Mouse (Mus musculus): ENCODE measurements around the gene Lgals9.

Lgals9 gene

GRCm38 (mm10) chr11:78973381-78974150, 11.2 kb downstream of the Lgals9 start:
- peak; percentile 22 to 35 for DNase-seq

GRCm38 (mm10) chr11:78972811-78973351, 11.9 kb downstream of the Lgals9 start:
- peak; percentile 45 to 59 for DNase-seq

DNA sequence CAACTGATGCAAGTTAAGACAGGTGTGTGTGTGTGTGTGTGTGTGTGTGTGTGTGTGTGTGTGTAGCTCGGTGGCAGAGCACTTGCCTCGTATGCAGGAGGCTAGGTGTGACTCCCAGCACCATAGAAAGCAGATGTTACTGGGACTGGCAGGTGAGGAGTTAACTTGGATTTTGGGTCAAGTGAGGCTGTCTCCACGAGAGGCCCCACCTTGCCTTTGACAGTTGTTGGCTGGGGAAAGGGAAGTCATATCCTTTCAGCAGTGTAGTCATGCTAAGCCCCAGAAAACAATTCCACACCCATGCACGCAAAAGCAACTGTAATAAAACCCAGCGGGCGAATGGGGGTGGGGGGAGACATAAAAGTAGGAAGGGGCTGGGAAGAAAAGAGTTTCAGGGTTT, 12.4 kb downstream of the Lgals9 start:
- peak in 1 of 2 experiments; percentile 15 for DNase-seq

DNA sequence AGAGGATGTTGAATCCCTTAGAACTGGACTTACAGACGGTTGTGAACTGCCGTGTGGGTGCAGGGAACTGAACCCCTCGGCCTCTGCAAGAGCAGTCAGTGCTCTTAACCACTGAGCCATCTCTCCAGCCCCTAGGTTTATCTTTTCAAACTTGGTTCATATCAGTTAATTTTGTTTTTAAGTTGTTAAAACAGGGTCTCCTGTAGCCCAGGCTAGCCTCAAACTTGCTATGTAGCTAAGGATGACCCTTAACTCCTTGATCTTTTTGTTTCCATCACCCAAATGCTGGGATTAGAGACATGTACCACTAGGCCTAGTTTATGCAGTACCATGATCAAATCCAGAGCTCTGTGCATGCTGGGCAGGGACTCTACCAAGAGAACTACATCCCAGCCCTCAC, 13.0 kb downstream of the Lgals9 start:
- peak in 1 of 2 experiments; percentile 1 for DNase-seq

DNA sequence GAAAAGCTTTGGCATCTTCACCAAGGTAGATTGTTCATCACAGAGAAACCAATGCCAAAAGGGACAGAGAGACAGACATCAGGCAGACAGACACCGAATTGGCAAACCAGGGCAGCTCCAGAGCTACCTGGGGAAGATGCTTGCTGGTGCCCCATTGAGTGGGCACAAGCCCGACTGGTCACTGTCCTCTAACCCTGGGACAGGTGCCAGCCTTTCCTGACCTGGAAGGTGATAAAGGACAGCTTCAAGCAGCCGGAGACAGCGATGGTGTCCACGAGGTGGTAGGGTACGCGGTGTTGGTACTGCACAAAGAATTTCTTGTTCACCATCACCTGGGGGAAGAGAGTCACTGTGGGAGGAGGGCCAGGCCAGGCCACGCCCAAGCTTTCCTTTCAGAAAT, 13.7 kb downstream of the Lgals9 start:
- peak in 1 of 2 experiments; percentile 7 for DNase-seq

DNA sequence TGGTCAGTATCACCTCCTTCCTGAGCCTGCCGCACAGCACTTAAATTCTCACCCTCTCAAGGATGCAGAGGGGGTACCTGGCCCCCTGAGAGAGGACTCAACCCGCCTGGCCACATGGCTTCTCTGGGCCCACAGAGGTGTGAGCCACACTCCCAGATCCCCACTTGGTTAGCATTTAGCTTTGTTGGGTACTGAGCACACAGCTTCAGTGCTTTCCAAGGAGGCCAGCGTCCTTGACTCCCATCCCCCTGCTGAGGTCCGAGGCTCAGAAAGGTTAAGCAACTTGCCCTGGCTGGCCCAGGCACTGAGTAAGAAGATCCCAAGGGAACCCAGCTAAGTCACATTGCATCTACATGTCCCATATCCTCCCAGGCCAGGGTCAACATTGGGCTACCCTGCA, 16.6 kb downstream of the Lgals9 start:
- DNase-seq, result no peak

- DNase-seq, result peak; percentile 55 to 57
Observed at GRCm38 (mm10) chr11:78967371-78967770, 17.4 kb downstream of the Lgals9 start.

GRCm38 (mm10) chr11:78961221-78961620, 23.5 kb downstream of the Lgals9 start:
- no peak for DNase-seq

DNA sequence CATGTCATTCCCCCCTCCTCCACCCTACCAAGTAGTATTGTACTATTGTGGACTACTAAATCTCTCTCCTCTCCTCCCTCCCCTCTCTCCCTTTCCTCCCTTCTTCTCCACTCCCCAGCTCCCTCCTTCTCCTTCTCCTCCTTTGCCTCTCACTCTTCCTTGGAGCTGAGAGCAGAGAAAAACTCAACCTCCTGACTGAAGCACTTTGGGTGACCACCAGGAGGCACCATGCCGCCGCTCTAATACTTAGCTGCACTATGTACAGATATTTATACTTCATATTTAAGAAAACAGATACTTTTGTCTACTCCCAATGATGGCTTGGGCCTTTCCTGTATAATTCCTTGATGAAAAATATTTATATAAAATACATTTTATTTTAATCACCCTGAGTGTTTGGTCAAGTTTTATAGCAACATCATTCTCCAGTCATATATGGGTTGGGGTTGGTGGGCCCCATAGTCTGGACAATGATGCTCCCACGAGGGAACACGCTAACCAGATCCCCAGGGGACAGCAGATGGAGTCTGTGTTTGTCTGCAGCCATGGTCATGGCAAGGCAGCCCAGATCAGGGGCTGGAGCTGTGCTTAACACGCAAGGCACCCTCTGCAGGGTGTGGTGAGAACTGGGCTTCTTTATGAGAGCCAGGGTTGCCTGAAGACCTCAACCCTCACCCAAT, 24.8 kb downstream of the Lgals9 start:
- DNase-seq, result peak; percentile 48 to 52

GRCm38 (mm10) chr11:78959367-78959766, 25.4 kb downstream of the Lgals9 start:
- DNase-seq, result no peak

- peak; percentile 78 to 83 for DNase-seq
Observed at GRCm38 (mm10) chr11:78956260-78956659, 28.5 kb downstream of the Lgals9 start.

- no peak for DNase-seq
Observed at GRCm38 (mm10) chr11:78952467-78952866, 32.3 kb downstream of the Lgals9 start.

DNA sequence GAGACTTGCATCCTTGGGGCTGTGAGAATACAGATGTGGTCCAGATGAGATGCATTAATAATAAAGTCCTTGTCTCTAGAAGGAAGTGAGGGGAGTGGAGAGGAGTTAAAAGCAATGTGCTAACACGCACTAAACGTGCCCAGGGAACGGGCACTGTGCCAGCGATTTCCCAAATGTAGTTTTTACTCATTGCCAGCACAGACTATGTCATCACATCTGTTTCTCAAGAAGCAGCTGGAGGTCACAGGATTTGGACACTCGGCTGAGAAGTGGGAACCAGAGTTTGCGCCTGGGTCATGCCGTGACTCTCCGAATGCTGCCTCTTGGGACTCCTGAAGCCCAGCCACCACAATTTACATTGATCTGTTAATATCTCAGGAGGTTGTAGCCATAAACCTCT, 34.4 kb downstream of the Lgals9 start:
- no peak for DNase-seq

GRCm38 (mm10) chr11:78943083-78943482, 41.7 kb downstream of the Lgals9 start:
- DNase-seq, result no peak

GRCm38 (mm10) chr11:78935178-78935577, 49.6 kb downstream of the Lgals9 start:
- no peak for DNase-seq

DNA sequence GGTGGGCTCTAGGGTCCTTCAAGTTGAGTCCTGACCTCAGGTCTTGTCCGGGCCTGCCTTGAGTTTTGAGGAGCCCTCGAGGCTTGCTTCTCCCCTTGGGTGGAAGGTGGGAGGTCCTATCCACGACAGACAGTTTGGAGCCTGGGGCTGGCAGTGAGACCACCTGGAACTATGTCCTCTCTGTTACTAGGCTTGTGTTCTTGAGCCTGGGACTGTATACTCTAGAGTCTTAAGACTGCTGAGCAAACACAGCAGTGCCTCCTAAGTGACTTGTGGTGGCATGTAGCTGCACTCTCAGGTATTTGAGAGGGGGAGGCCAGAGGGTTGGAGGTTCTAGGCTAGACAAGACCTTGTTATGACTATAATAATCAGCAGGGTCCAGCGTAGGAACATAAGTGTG, 50.0 kb downstream of the Lgals9 start:
- no peak for DNase-seq

- DNase-seq, result no peak
Observed at GRCm38 (mm10) chr11:78934307-78934706, 50.4 kb downstream of the Lgals9 start.

GRCm38 (mm10) chr11:78929345-78929744, 55.4 kb downstream of the Lgals9 start:
- DNase-seq, result no peak

GRCm38 (mm10) chr11:78924916-78925315, 59.8 kb downstream of the Lgals9 start:
- no peak for DNase-seq

GRCm38 (mm10) chr11:78924111-78924510, 60.6 kb downstream of the Lgals9 start:
- DNase-seq, result no peak

GRCm38 (mm10) chr11:78922678-78923407, 61.9 kb downstream of the Lgals9 start:
- peak; percentile 24 to 42 for DNase-seq

DNA sequence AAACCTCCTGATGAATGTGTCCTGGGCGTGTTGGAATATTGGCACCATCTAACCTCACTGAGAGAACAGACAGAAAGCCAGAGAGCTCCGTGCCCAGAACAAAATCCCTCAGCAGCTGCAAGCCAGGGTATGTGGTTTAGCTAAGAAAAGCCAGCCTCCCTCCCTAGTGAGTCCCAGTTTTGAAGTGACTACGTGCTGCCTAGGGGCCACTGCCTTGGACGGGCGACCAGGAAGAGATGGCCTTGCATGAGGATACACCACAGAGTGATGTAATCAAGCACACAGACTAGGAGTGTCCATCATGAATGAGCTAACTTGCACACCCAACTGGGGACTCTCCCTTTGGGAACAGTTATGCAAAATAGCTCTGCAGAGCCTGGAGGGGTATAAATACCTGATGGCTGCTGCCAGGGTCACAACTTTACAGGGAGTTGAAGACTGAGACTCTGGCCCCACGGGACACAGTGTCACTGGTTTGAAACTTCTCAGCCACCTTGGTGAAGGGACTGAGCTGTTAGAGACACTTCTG, 64.3 kb downstream of the Lgals9 start, which contains the start of gene Nos2:
Nos2 (plus strand) TSS at position 377 of the 529 bp plus-strand sequence.
- no peak for DNase-seq

GRCm38 (mm10) chr11:78919745-78920144, 65.0 kb downstream of the Lgals9 start:
- no peak for DNase-seq
